Comparison of ENCODE assay signal across 9 mouse cellular contexts in genomic region chr2:174294457-174294856, GRCm38 (mm10). TPM values are rescaled to one million over a fixed set of nuclear protein-coding genes. Genes with fewer than 3 reads are reported as not detected.
DNase-seq lines count a peak whose midpoint lies in the region; ATAC-seq and TF ChIP-seq lines count a peak whose summit lies in the region.
"Had no signal": no experiment of that assay in that cellular context is flagged by ENCODE, and none has a peak within 500 bp of the region (broad histone marks: within the 10 kb centered on the region; RNA-seq: fewer than 3 reads in every experiment).

No protein-coding gene starts in this region.

- no peak for ATAC-seq in heart, embryonic 15.5 days (replicated peaks; ENCODE audit: insufficient number of reproducible peaks, insufficient read depth, low FRiP score, low read depth)
- ATAC-seq in hindbrain, embryonic 16.5 days, result no peak

- 44% methylated on average over 8 of the region's 8 CpGs for WGBS in heart, embryonic 15.5 days
- WGBS in hindbrain, embryonic 16.5 days, result 51% methylated on average over 8 of the region's 8 CpGs

- peaks cover 26% of the 10 kb centered on the region for H3K27me3 ChIP-seq in heart, embryonic 15.5 days
- H3K27me3 ChIP-seq in hindbrain, embryonic 16.5 days (replicated peaks; ENCODE audit: control insufficient read depth, insufficient read depth, low read length), result peaks cover 11% of the 10 kb centered on the region
- peaks cover 15% of the 10 kb centered on the region for H3K27me3 ChIP-seq in myocyte (ENCODE audit: control insufficient read depth, insufficient read depth, insufficient read length)

- no peak for TF ChIP-seq POLR2A in myocyte (IDR thresholded peaks at IDR 0.05; ENCODE audit: insufficient read length, low read depth)

- peak overlapping the region; percentile 71 for H3K27ac ChIP-seq in heart, embryonic 15.5 days
- peak overlapping the region; percentile 82 for H3K27ac ChIP-seq in hindbrain, embryonic 16.5 days (ENCODE audit: low read depth, low read length)

- H3K36me3 ChIP-seq in heart, embryonic 15.5 days, result no peaks in the 10 kb centered on the region
- H3K36me3 ChIP-seq in hindbrain, embryonic 16.5 days (ENCODE audit: control insufficient read depth, insufficient read depth, low read length), result no peaks in the 10 kb centered on the region
- H3K36me3 ChIP-seq in myocyte (ENCODE audit: control insufficient read depth, insufficient read depth), result no peaks in the 10 kb centered on the region

- peak overlapping the region; percentile 69 for H3K4me2 ChIP-seq in heart, embryonic 15.5 days
- H3K4me2 ChIP-seq in hindbrain, embryonic 16.5 days (ENCODE audit: low read length), result peak overlapping the region; percentile 67
- peak overlapping the region; percentile 15 for H3K4me2 ChIP-seq in myocyte (ENCODE audit: low read depth)

- DNase-seq in heart, adult 8-10 months (ENCODE audit: low spot score), result no peak
- DNase-seq in ZHBTc4 (ENCODE audit: low read depth, low spot score), result peak; percentile 91
- DNase-seq in layer of hippocampus, postnatal 25 days (ENCODE audit: extremely low spot score in 1 of 2, low spot score in 1 of 2), result no peak
- no peak for DNase-seq in cerebellum, adult 18-20 months
- DNase-seq in cerebellum, postnatal 4 days (ENCODE audit: low spot score in 2 of 2), result no peak
- DNase-seq: left cerebral cortex, postnatal 4 days had no signal

- peak overlapping the region; percentile 4 for H3ac ChIP-seq in myocyte (ENCODE audit: control insufficient read depth, insufficient read length)

- H3K9ac ChIP-seq in heart, embryonic 15.5 days, result peak overlapping the region; percentile 67
- H3K9ac ChIP-seq in hindbrain, embryonic 16.5 days (ENCODE audit: low read depth, low read length), result peak overlapping the region; percentile 74

- peaks cover 13% of the 10 kb centered on the region for H3K9me3 ChIP-seq in heart, embryonic 15.5 days (replicated peaks)
- peaks cover 44% of the 10 kb centered on the region for H3K9me3 ChIP-seq in hindbrain, embryonic 16.5 days (ENCODE audit: control insufficient read depth, low read length)

- H3K79me2 ChIP-seq in myocyte (ENCODE audit: control insufficient read depth, insufficient read depth), result peaks cover 44% of the 10 kb centered on the region

- H3K4me3 ChIP-seq in heart, embryonic 15.5 days, result peak overlapping the region; percentile 59
- H3K4me3 ChIP-seq in hindbrain, embryonic 16.5 days (ENCODE audit: low read length), result peak overlapping the region; percentile 65
- H3K4me3 ChIP-seq in myocyte, result peak overlapping the region; percentile 49

- peaks cover 49% of the 10 kb centered on the region for H3K4me1 ChIP-seq in heart, embryonic 15.5 days (replicated peaks)
- H3K4me1 ChIP-seq in hindbrain, embryonic 16.5 days (ENCODE audit: control insufficient read depth, insufficient read depth, low read depth, low read length), result peaks cover 30% of the 10 kb centered on the region

TF ChIP-seq in myocyte, 11 proteins besides CTCF, POLR2A, EP300 and RAD21:
- TF ChIP-seq MYOG (IDR thresholded peaks at IDR 0.05; ENCODE audit: control insufficient read depth in 1 of 3, insufficient read depth in 1 of 3, insufficient read length in 2 of 3, low read depth in 2 of 3) (no peak), E2F4 (IDR thresholded peaks at IDR 0.05; ENCODE audit: insufficient read depth) (no peak), TCF3 (IDR thresholded peaks at IDR 0.05; ENCODE audit: insufficient read length, low read depth) (no peak), MAX (IDR thresholded peaks at IDR 0.05; ENCODE audit: low read depth) (no peak), SRF (IDR thresholded peaks at IDR 0.05; ENCODE audit: control insufficient read depth, insufficient read length, low read depth) (no peak), USF1 (IDR thresholded peaks at IDR 0.05; ENCODE audit: low read depth) (no peak), TCF12 (IDR thresholded peaks at IDR 0.05; ENCODE audit: insufficient read depth, poor library complexity, severe bottlenecking) (no peak), POLR2AphosphoS2 (IDR thresholded peaks at IDR 0.05; ENCODE audit: insufficient read length, low read depth) (no peak), REST (IDR thresholded peaks at IDR 0.05; ENCODE audit: insufficient read depth, insufficient read length) (no peak), CEBPB (IDR thresholded peaks at IDR 0.05; ENCODE audit: insufficient read depth, poor library complexity, severe bottlenecking) (no peak), MYOD1 (IDR thresholded peaks at IDR 0.05; ENCODE audit: control insufficient read depth in 1 of 3, insufficient read length in 2 of 3, low read depth in 2 of 3) (no peak)

RNA-seq across cellular contexts. Expression of gene Gnas, which starts 10.3 kb away (rescaled TPM):
- polyA plus RNA-seq in heart, embryonic 15.5 days (2015; fragmentation: Nextera tagmentation; extraction: Ambion mirVana), result 1,401 and 1,438 TPM in 2 replicates
- total RNA-seq in heart, adult 8-10 months (2022), result 1,000 to 10,000 TPM; 1,172 to 1,307 (median 1,221) TPM
- 1,030 and 1,626 TPM in 2 replicates for polyA plus RNA-seq in hindbrain, embryonic 16.5 days (2015; fragmentation: Nextera tagmentation; extraction: Ambion mirVana)
- 1,706 TPM for polyA plus RNA-seq in myocyte (2012; fragmentation: generic; extraction: Trizol)
- 1,000 to 10,000 TPM; 1,728 to 1,971 TPM for total RNA-seq in layer of hippocampus, postnatal 25 days (2021)

RNA-seq across cellular contexts. Expression of gene Gm20721, which starts 52.1 kb away (rescaled TPM):
- polyA plus RNA-seq in heart, embryonic 15.5 days (2015; fragmentation: Nextera tagmentation; extraction: Ambion mirVana), result 17.1 and 32.0 TPM in 2 replicates
- 1 to 10 TPM; 1.3 to 1.7 (median 1.5) TPM for total RNA-seq in heart, adult 8-10 months (2022)
- polyA plus RNA-seq in hindbrain, embryonic 16.5 days (2015; fragmentation: Nextera tagmentation; extraction: Ambion mirVana), result 15.1 and 23.5 TPM in 2 replicates
- 9.7 TPM for polyA plus RNA-seq in myocyte (2012; fragmentation: generic; extraction: Trizol)
- 1 to 10 TPM; 2.0 to 2.6 TPM for total RNA-seq in layer of hippocampus, postnatal 25 days (2021)

Comparison
In these comparisons a context has a peak if more than half of its experiments do, and no peak if none do; other contexts are left out.
1. H3K4me2 ChIP-seq: peak in every context shown above with its lines; median percentile 69 in heart, embryonic 15.5 days; 67 in hindbrain, embryonic 16.5 days; 15 in myocyte.